Mouse (Mus musculus) lung, adult 2 months (tissue): ENCODE results near the gene Gramd4. TPM values are rescaled to one million over a fixed set of nuclear protein-coding genes. Genes with fewer than 3 reads are reported as not detected.

ENCODE experiments used
- DNase-seq: peaks from one replicate; pipeline ENCODE4 v3.0.0; 2022
- H3K4me1 ChIP-seq: fragments of 200-500 bp; 2 replicates; pipeline ENCODE4 v1.6.1; 2011; ENCODE audit warnings: low read length; ENCODE audit not compliant: control insufficient read depth, insufficient read depth
- H3K4me3 ChIP-seq: fragments of 200-500 bp; replicated peaks from 2 replicates; pipeline ENCODE3; 2011; ENCODE audit warnings: low read depth, mild to moderate bottlenecking, control low read depth, low read length; ENCODE audit errors: extremely low read depth
- CTCF ChIP-seq: fragments of 200-500 bp; IDR thresholded peaks from 2 replicates; pipeline ENCODE4 v1.5.1; 2011; ENCODE audit warnings: mild to moderate bottlenecking, low read length, control low read depth; ENCODE audit not compliant: insufficient read depth
- POLR2A ChIP-seq: fragments of 200-500 bp; IDR thresholded peaks from 2 replicates; pipeline ENCODE4 v1.6.1; 2011; ENCODE audit warnings: low read depth, mild to moderate bottlenecking, control low read depth, low read length, borderline replicate concordance; ENCODE audit errors: extremely low read depth
- WGBS: fragments of 180-500 bp; shearing (Covaris S2); methylation state at CpG from one replicate; pipeline ENCODE4 v1.1.7; 2018; 5-methylcytosine and 5-hydroxymethylcytosine counted together
- polyA plus RNA-seq: library from polyadenylated mRNA; depleted of rRNA; stranded (reverse); fragments of >200 nt; gene quantifications from 2 replicates; pipeline ENCODE4 v1.2.3, GENCODE M21; 2012

The Gramd4 gene
- polyA plus RNA-seq, 1 experiment = 24.4 TPM

- TF ChIP-seq CTCF (no peak), POLR2A (no peak)
- DNase-seq = no peak
- WGBS = 78% methylated on average over 21 of the region's 21 CpGs
- Histone ChIP-seq H3K4me1 (peaks cover 19% of the 10 kb centered on the region), H3K4me3 (no peak overlapping the region)
Measured at GRCm38 (mm10) chr15:86164718-86165345, 107.3 kb downstream of the Gramd4 start.

- TF ChIP-seq POLR2A (no peak), CTCF (no peak)
- H3K4me3 ChIP-seq = no peak overlapping the region
- H3K4me1 ChIP-seq = peaks cover 25% of the 10 kb centered on the region
- WGBS = 83% methylated on average over 24 of the region's 24 CpGs
- no peak for DNase-seq
Measured at GRCm38 (mm10) chr15:86165811-86166590, 108.5 kb downstream of the Gramd4 start.

GRCm38 (mm10) chr15:86167032-86167655, 109.6 kb downstream of the Gramd4 start:
- no peak for TF ChIP-seq POLR2A
- no peak for TF ChIP-seq CTCF
- DNase-seq = no peak
- Histone ChIP-seq H3K4me1 (peaks cover 26% of the 10 kb centered on the region), H3K4me3 (no peak overlapping the region)
- 84% methylated on average over 7 of the region's 7 CpGs for WGBS

- peaks cover 32% of the 10 kb centered on the region for H3K4me1 ChIP-seq
- TF ChIP-seq CTCF (no peak), POLR2A (no peak)
- WGBS = 55% methylated on average over 10 of the region's 10 CpGs
Measured at GRCm38 (mm10) chr15:86167787-86168504, 110.5 kb downstream of the Gramd4 start.

GRCm38 (mm10) chr15:86168505-86168867, 111.0 kb downstream of the Gramd4 start:
- TF ChIP-seq POLR2A (no peak; the same call in 1 of the 2 replicates), CTCF (no peak)
- Histone ChIP-seq H3K4me1 (peaks cover 34% of the 10 kb centered on the region), H3K4me3 (no peak overlapping the region)
- 25% methylated on average over 7 of the region's 7 CpGs for WGBS
- peak; percentile 29 for DNase-seq

More at GRCm38 (mm10) chr15:86167787-86168504, 110.5 kb downstream of the Gramd4 start:
- no peak for DNase-seq
- H3K4me3 ChIP-seq = no peak overlapping the region

GRCm38 (mm10) chr15:86168941-86169816, 111.7 kb downstream of the Gramd4 start:
- Histone ChIP-seq H3K4me1 (peaks cover 41% of the 10 kb centered on the region), H3K4me3 (no peak overlapping the region)
- no peak for DNase-seq
- 46% methylated on average over 12 of the region's 12 CpGs for WGBS
- no peak for TF ChIP-seq POLR2A
- no peak for TF ChIP-seq CTCF

GRCm38 (mm10) chr15:86169817-86170110, 112.3 kb downstream of the Gramd4 start:
- 32% methylated on average over 4 of the region's 4 CpGs for WGBS
- TF ChIP-seq POLR2A = no peak
- TF ChIP-seq CTCF = no peak
- Histone ChIP-seq H3K4me3 (no peak overlapping the region), H3K4me1 (peaks cover 41% of the 10 kb centered on the region)
- no peak for DNase-seq

GRCm38 (mm10) chr15:86171316-86171715, 113.8 kb downstream of the Gramd4 start:
- no peak for DNase-seq
- TF ChIP-seq CTCF (no peak), POLR2A (no peak)
- H3K4me3 ChIP-seq = no peak overlapping the region
- 82% methylated on average over 12 of the region's 12 CpGs for WGBS
- H3K4me1 ChIP-seq = peaks cover 43% of the 10 kb centered on the region
